Mouse (Mus musculus) limb, embryonic 14.5 days (tissue): ENCODE measurements around the gene Slc5a5. TPM values are rescaled to one million over a fixed set of nuclear protein-coding genes. Genes with fewer than 3 reads are reported as not detected.

ENCODE experiments used
- ATAC-seq: fragments of 200-750 bp; cut with Nextera tagmentation; 2 replicates; pipeline ENCODE4 v1.8.0; 2017; ENCODE audit warnings: low read depth, moderate number of reproducible peaks, moderate TSS enrichment; ENCODE audit not compliant: low FRiP score
- DNase-seq: peaks from one replicate; pipeline ENCODE4 v3.0.0-alpha.2; 2015; ENCODE audit warnings: low spot score
- H3K27ac ChIP-seq: fragments of 300-500 bp; sonication (generic); replicated peaks from 2 replicates; pipeline ENCODE4 v1.5.1; 2014; ENCODE audit warnings: low read depth, mild to moderate bottlenecking, low read length, moderate library complexity, mixed read lengths
- H3K27me3 ChIP-seq: fragments of 300-500 bp; sonication (generic); 2 replicates; pipeline ENCODE4 v1.6.1; 2014; ENCODE audit warnings: low read length, mixed read lengths; ENCODE audit not compliant: control insufficient read depth, insufficient read depth
- H3K36me3 ChIP-seq: fragments of 300-500 bp; sonication (generic); 2 replicates; pipeline ENCODE4 v1.6.1; 2014; ENCODE audit warnings: mild to moderate bottlenecking, low read length, moderate library complexity, mixed read lengths; ENCODE audit not compliant: control insufficient read depth, insufficient read depth
- H3K4me1 ChIP-seq: fragments of 300-500 bp; sonication (generic); 2 replicates; pipeline ENCODE4 v1.6.1; 2014; ENCODE audit warnings: antibody characterized with exemption, low read length, mixed read lengths; ENCODE audit not compliant: control insufficient read depth, insufficient read depth
- H3K4me2 ChIP-seq: fragments of 300-500 bp; sonication (generic); replicated peaks from 2 replicates; pipeline ENCODE4 v1.6.1; 2014; ENCODE audit warnings: low read depth, mild to moderate bottlenecking, low read length, moderate library complexity; ENCODE audit not compliant: severe bottlenecking
- H3K4me3 ChIP-seq: fragments of 300-500 bp; sonication (generic); replicated peaks from 2 replicates; pipeline ENCODE4 v1.5.1; 2014; ENCODE audit warnings: low read length
- H3K9ac ChIP-seq: fragments of 300-500 bp; sonication (generic); 2 replicates; pipeline ENCODE4 v1.6.1; 2014; ENCODE audit warnings: mild to moderate bottlenecking, low read depth, low read length, moderate library complexity; ENCODE audit not compliant: severe bottlenecking
- H3K9me3 ChIP-seq: fragments of 300-500 bp; sonication (generic); 2 replicates; pipeline ENCODE4 v1.6.1; 2016; ENCODE audit warnings: low read length; ENCODE audit not compliant: control insufficient read depth
- POLR2A ChIP-seq: fragments of 200-500 bp; IDR thresholded peaks from 2 replicates; pipeline ENCODE4 v1.8.0; 2012; ENCODE audit warnings: inconsistent platforms, mild to moderate bottlenecking, moderate library complexity, borderline replicate concordance; ENCODE audit not compliant: insufficient read depth, insufficient read length; ENCODE audit errors: extremely low read depth
- WGBS: fragments of 180-500 bp; shearing (Covaris S2); extraction: QIAGEN DNeasy Blood & Tissue Kit; methylation state at CpG from one replicate; pipeline ENCODE4 v1.1.7; 2014; 5-methylcytosine and 5-hydroxymethylcytosine counted together
- polyA plus RNA-seq, 2 experiments: library from polyadenylated mRNA; depleted of rRNA in 1 of 2; stranded (reverse) in 1 of 2; unstranded in 1 of 2; fragments of >200 nt; fragmentation: Nextera tagmentation in 1 of 2; extraction: Ambion mirVana in 1 of 2; gene quantifications; 2 replicates each; pipeline versions ENCODE4 v1.2.1 to v1.2.3; 2012 to 2014

Slc5a5 gene
- polyA plus RNA-seq, 2 experiments: 0.83 to 1.4 TPM

GRCm38 (mm10) chr8:70863956-70864711 is 28.4 kb downstream of the Slc5a5 start:
- H3K27me3 ChIP-seq: peaks cover 18% of the 10 kb centered on the region
- H3K4me3 ChIP-seq: peak overlapping the region; percentile 49
- TF ChIP-seq POLR2A: no peak
- 1% methylated on average over 43 of the region's 46 CpGs for WGBS
- H3K9me3 ChIP-seq: no peaks in the 10 kb centered on the region
- no peak for ATAC-seq
- H3K4me2 ChIP-seq: peak overlapping the region; percentile 86
- H3K36me3 ChIP-seq: no peaks in the 10 kb centered on the region; the same call in 1 of the 2 replicates
- no peak overlapping the region for H3K27ac ChIP-seq
- no peak for DNase-seq
- peaks cover 26% of the 10 kb centered on the region for H3K4me1 ChIP-seq
- H3K9ac ChIP-seq: peak overlapping the region; percentile 53

- H3K27ac ChIP-seq: no peak within 1 kb of the TSS
- no peak for DNase-seq
- H3K27me3 ChIP-seq: peaks cover 18% of the 10 kb centered on the region
- peak within 1 kb of the TSS; percentile 53 for H3K9ac ChIP-seq
- no peaks in the 10 kb centered on the region; the same call in 1 of the 2 replicates for H3K36me3 ChIP-seq
- ATAC-seq: no peak
- H3K4me2 ChIP-seq: peak within 1 kb of the TSS; percentile 86
- no peak for TF ChIP-seq POLR2A
- no peaks in the 10 kb centered on the region for H3K9me3 ChIP-seq
- peak within 1 kb of the TSS; percentile 49 for H3K4me3 ChIP-seq
- H3K4me1 ChIP-seq: peaks cover 20% of the 10 kb centered on the region
- under 1% methylated on average over 47 of the region's 55 CpGs for WGBS
Observed at GRCm38 (mm10) chr8:70862824-70863641, 29.5 kb downstream of the Slc5a5 start, which contains the start of gene Kcnn1. TSS of gene Kcnn1 (minus strand) at chr8:70863258.

GRCm38 (mm10) chr8:70857516-70857915 is 35.0 kb downstream of the Slc5a5 start:
- no peaks in the 10 kb centered on the region for H3K9me3 ChIP-seq
- WGBS: 9% methylated on average over 4 of the region's 4 CpGs
- no peaks in the 10 kb centered on the region for H3K36me3 ChIP-seq
- no peak overlapping the region for H3K9ac ChIP-seq
- ATAC-seq (0 out of 2 replicates have a peak, but pooled peaks have one; percentile 21), DNase-seq (no peak)
- H3K4me1 ChIP-seq: peaks cover 14% of the 10 kb centered on the region; the same call in 1 of the 2 replicates
- 0 out of 2 replicates have a peak overlapping the region, but pooled peaks have one; percentile 48 for H3K4me3 ChIP-seq
- peak overlapping the region; percentile 83 for H3K4me2 ChIP-seq
- H3K27ac ChIP-seq: no peak overlapping the region
- peaks cover 13% of the 10 kb centered on the region for H3K27me3 ChIP-seq
- TF ChIP-seq POLR2A: no peak

GRCm38 (mm10) chr8:70856541-70857197 is 35.9 kb downstream of the Slc5a5 start:
- DNase-seq (no peak), ATAC-seq (peak; percentile 83)
- no peak for TF ChIP-seq POLR2A
- no peaks in the 10 kb centered on the region for H3K9me3 ChIP-seq
- no peaks in the 10 kb centered on the region for H3K36me3 ChIP-seq
- H3K27ac ChIP-seq: no peak overlapping the region
- WGBS: 8% methylated on average over 27 of the region's 33 CpGs
- H3K27me3 ChIP-seq: 0 out of 2 replicates have a peak, but pooled peaks cover 4% of the 10 kb centered on the region
- peak overlapping the region; percentile 48 for H3K4me3 ChIP-seq
- peaks cover 17% of the 10 kb centered on the region for H3K4me1 ChIP-seq
- H3K9ac ChIP-seq: peak overlapping the region; percentile 60
- H3K4me2 ChIP-seq: peak overlapping the region; percentile 83

- no peak overlapping the region for H3K9ac ChIP-seq
- H3K4me1 ChIP-seq: peaks cover 17% of the 10 kb centered on the region
- TF ChIP-seq POLR2A: no peak
- 64% methylated on average over 5 of the region's 5 CpGs for WGBS
- no peak overlapping the region for H3K4me3 ChIP-seq
- ATAC-seq (no peak), DNase-seq (no peak)
- H3K4me2 ChIP-seq: peak overlapping the region; percentile 83; the same call in 1 of the 2 replicates
- no peaks in the 10 kb centered on the region for H3K27me3 ChIP-seq
- no peaks in the 10 kb centered on the region for H3K9me3 ChIP-seq
- no peak overlapping the region for H3K27ac ChIP-seq
- H3K36me3 ChIP-seq: no peaks in the 10 kb centered on the region
Observed at GRCm38 (mm10) chr8:70856028-70856427, 36.5 kb downstream of the Slc5a5 start.
